Mouse (Mus musculus): Measurements from ENCODE around the gene Smarcad1. TPM values are rescaled to one million over a fixed set of nuclear protein-coding genes. Genes with fewer than 3 reads are reported as not detected.
"Not testable (repeated sequence)": the region's sequence is repeated elsewhere in the genome, so short reads cannot be mapped to it uniquely, and the experiment has no call there.

The Smarcad1 gene
- polyA plus RNA-seq, 1 experiment from 2014 or later, result 54.1 TPM

GRCm38 (mm10) chr6:65024668-65025067, 17.7 kb upstream of the Smarcad1 start:
- Histone ChIP-seq H3K9ac (no peak overlapping the region), H3K4me3 (no peak overlapping the region), H3K9me3 (no peaks in the 10 kb centered on the region), H3K4me1 (no peaks in the 10 kb centered on the region), H3K27ac (no peak overlapping the region), H3K36me3 (no peaks in the 10 kb centered on the region), H3K27me3 (no peaks in the 10 kb centered on the region), H3K4me2 (no peak overlapping the region)
- WGBS, result 42% methylated on average over 2 of the region's 2 CpGs
- ATAC-seq (ENCODE audit: insufficient number of reproducible peaks, low FRiP score, low TSS enrichment, low read depth), result no peak

- no peak for ATAC-seq (ENCODE audit: insufficient number of reproducible peaks, low FRiP score, low TSS enrichment, low read depth)
- Histone ChIP-seq H3K4me3 (no peak overlapping the region), H3K9ac (no peak overlapping the region), H3K4me1 (no peaks in the 10 kb centered on the region), H3K27ac (no peak overlapping the region), H3K27me3 (no peaks in the 10 kb centered on the region), H3K9me3 (no peaks in the 10 kb centered on the region), H3K36me3 (no peaks in the 10 kb centered on the region), H3K4me2 (no peak overlapping the region)
- 93% methylated on average over 4 of the region's 4 CpGs for WGBS
Observed at GRCm38 (mm10) chr6:65025130-65025529, 17.3 kb upstream of the Smarcad1 start.

DNA sequence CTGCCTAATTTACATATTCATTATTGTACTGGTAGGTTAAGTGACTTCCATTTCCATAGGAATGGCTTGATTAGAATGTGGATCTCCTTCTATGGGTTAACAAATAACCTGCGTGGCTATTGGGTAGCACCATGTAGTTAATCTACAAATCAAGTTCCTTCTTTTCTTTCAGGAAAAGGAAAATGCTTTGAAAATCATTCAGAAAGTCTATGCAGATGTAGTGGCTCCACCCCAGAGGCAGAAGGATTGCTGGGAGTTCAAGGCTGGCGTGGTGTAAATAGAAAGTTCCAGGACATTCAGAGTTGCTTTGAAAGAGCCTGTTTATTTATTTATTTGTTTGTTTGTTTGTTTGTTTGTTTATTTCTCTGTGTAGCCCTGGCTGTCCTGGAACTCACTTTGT, 7.7 kb upstream of the Smarcad1 start:
- Histone ChIP-seq H3K4me2 (no peak overlapping the region), H3K9me3 (no peaks in the 10 kb centered on the region), H3K9ac (no peak overlapping the region), H3K27ac (no peak overlapping the region), H3K4me3 (no peak overlapping the region), H3K27me3 (no peaks in the 10 kb centered on the region), H3K4me1 (no peaks in the 10 kb centered on the region), H3K36me3 (no peaks in the 10 kb centered on the region)
- ATAC-seq (ENCODE audit: insufficient number of reproducible peaks, low FRiP score, low TSS enrichment, low read depth), result no peak
- WGBS, result 94% methylated on average over 2 of the region's 2 CpGs

DNA sequence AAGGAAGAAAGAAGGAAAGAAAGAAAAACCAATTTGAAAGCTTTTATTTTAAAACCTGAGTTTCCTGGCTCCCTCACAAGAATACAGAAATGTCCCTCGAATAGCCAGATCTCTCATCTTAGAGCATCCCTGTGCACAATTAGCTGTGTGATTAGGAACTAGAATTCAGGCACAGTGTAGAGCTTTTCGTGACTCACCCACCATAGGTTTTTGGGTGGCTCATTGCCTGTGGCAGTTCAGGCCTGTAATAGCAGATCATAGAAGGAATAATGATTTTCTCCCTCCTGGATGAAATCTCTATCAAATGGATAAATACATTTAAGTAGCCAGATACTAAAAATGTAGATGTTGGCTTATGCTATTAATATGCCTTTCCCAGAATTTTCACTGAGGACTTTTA, 6.9 kb upstream of the Smarcad1 start:
- ATAC-seq (ENCODE audit: insufficient number of reproducible peaks, low FRiP score, low TSS enrichment, low read depth), result no peak
- Histone ChIP-seq H3K9ac (no peak overlapping the region), H3K27me3 (no peaks in the 10 kb centered on the region), H3K9me3 (no peaks in the 10 kb centered on the region), H3K4me2 (no peak overlapping the region), H3K4me3 (no peak overlapping the region), H3K36me3 (no peaks in the 10 kb centered on the region), H3K4me1 (no peaks in the 10 kb centered on the region), H3K27ac (no peak overlapping the region)
- WGBS, result 77% methylated on average over 2 of the region's 2 CpGs

DNA sequence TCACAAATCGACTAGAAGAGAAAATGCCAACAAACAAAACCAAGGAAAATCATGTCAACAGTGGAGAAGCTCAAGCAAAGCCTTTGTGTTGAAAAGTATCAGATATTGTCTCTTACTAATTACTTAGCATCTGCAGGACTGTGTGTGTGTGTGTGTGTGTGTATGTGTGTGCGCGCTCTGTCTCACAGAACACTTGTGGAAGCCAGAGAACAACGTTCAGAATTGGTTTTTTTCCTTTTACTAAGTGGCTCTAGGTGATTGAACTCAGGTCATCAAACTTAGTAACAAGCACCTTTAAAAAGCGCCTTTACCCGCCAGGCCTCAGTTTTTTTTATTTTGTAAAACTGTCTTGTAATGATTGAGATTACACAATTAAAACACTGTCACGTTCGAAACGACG, 451 bp upstream of the Smarcad1 start:
- Histone ChIP-seq H3K9me3 (no peaks in the 10 kb centered on the region), H3K4me2 (peak overlapping the region; percentile 46), H3K36me3 (peaks cover 25% of the 10 kb centered on the region), H3K9ac (0 out of 2 replicates have a peak overlapping the region, but pooled peaks have one; percentile 95), H3K27ac (peak overlapping the region; percentile 97; the same call in 1 of the 2 replicates), H3K4me3 (peak overlapping the region; percentile 85), H3K27me3 (no peaks in the 10 kb centered on the region), H3K4me1 (peaks cover 7% of the 10 kb centered on the region)
- WGBS, result 33% methylated on average over 10 of the region's 10 CpGs
- no peak for ATAC-seq (ENCODE audit: insufficient number of reproducible peaks, low FRiP score, low TSS enrichment, low read depth)

- H3K4me3 ChIP-seq, result peak overlapping the region; percentile 85
- peaks cover 26% of the 10 kb centered on the region for H3K36me3 ChIP-seq
- peaks cover 7% of the 10 kb centered on the region for H3K4me1 ChIP-seq
- ATAC-seq (ENCODE audit: insufficient number of reproducible peaks, low FRiP score, low TSS enrichment, low read depth), result no peak
- peak overlapping the region; percentile 97 for H3K27ac ChIP-seq
- WGBS, result 12% methylated on average over 7 of the region's 7 CpGs
- H3K9me3 ChIP-seq, result no peaks in the 10 kb centered on the region
- no peaks in the 10 kb centered on the region for H3K27me3 ChIP-seq
- H3K9ac ChIP-seq, result peak overlapping the region; percentile 95
- H3K4me2 ChIP-seq, result peak overlapping the region; percentile 66
Observed at GRCm38 (mm10) chr6:65043241-65043640, 858 bp downstream of the Smarcad1 start.

DNA sequence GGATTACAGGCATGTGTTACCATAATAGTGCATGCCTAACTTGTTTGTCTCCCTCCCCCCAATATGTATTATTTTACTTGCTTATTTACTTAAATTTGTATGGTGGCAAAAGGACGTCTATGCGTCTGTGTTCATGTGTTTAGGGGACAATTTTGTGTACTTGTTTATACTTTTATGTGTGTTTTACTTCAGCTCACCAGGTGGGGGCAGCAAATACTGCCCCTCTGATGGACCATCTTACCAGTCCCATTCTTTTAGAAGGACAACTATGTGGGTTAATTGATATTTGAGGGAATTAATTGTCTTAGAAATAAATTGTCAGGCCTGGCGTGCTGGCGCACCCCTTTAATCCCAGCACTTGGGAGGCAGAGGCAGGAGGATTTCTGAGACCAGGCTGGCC, 6.7 kb downstream of the Smarcad1 start:
- Histone ChIP-seq H3K9ac (no peak overlapping the region), H3K4me2 (no peak overlapping the region), H3K4me1 (no peaks in the 10 kb centered on the region), H3K36me3 (peaks cover 69% of the 10 kb centered on the region), H3K9me3 (no peaks in the 10 kb centered on the region), H3K27me3 (no peaks in the 10 kb centered on the region), H3K4me3 (no peak overlapping the region), H3K27ac (no peak overlapping the region)
- no peak for ATAC-seq (ENCODE audit: insufficient number of reproducible peaks, low FRiP score, low TSS enrichment, low read depth)
- 92% methylated on average over 4 of the region's 4 CpGs for WGBS

DNA sequence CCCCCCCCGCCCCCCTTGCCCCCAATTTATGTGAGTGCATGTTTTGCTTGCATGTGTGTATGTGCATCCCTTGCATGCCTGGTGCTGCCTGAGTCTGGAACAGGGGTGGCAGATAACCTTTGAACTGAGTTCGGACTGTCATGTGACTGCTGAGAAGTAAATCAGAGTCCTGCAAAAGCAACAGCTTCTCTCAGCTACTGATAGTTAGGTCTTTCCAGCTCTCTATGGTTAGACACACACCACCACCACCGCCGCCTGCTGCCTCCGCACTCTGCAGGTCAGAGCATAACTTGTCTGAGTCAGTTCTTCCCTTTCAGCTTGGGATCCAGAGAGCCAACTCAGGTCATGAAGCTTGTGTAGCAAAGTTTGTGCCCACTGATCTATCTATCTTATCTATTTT, 14.2 kb downstream of the Smarcad1 start:
- Histone ChIP-seq H3K27me3 (no peaks in the 10 kb centered on the region), H3K9ac (no peak overlapping the region), H3K4me3 (no peak overlapping the region), H3K36me3 (peaks cover 53% of the 10 kb centered on the region), H3K4me2 (no peak overlapping the region), H3K27ac (no peak overlapping the region), H3K9me3 (no peaks in the 10 kb centered on the region), H3K4me1 (no peaks in the 10 kb centered on the region)
- ATAC-seq (ENCODE audit: insufficient number of reproducible peaks, low FRiP score, low TSS enrichment, low read depth), result no peak
- 97% methylated on average over 5 of the region's 5 CpGs for WGBS

GRCm38 (mm10) chr6:65057137-65057536, 14.8 kb downstream of the Smarcad1 start:
- not testable (repeated sequence) for H3K4me2 ChIP-seq; ATAC-seq (ENCODE audit: insufficient number of reproducible peaks, low FRiP score, low TSS enrichment, low read depth); H3K27ac ChIP-seq; H3K9ac ChIP-seq; H3K27me3 ChIP-seq; H3K4me3 ChIP-seq; H3K9me3 ChIP-seq; H3K4me1 ChIP-seq
- 76% methylated on average over 4 of the region's 4 CpGs for WGBS
- H3K36me3 ChIP-seq, result peaks cover 52% of the 10 kb centered on the region

DNA sequence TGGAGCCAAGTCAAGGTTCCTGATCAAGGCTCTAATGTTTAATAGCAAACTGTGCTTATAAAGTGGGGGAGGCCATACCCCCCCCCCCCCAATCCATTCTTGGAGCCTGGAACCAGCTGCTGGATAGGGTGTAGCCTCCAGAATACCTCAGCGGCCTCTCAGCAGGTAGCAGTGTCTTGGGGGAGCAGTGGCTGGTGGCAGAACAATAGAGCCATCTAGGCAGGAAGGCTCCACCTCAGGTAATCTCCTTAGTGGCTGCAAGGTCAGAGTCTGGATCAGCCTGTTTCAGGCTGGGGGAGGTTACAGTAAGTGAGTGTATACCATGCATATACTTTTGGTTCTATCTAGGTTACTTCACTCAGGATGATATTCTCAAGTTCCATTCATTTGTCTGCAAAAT, 18.7 kb downstream of the Smarcad1 start:
- no peak overlapping the region for H3K27ac ChIP-seq
- H3K27me3 ChIP-seq, result no peaks in the 10 kb centered on the region
- no peaks in the 10 kb centered on the region for H3K4me1 ChIP-seq
- H3K4me3 ChIP-seq, result no peak overlapping the region
- no peak overlapping the region for H3K4me2 ChIP-seq
- no peak overlapping the region for H3K9ac ChIP-seq
- H3K9me3 ChIP-seq, result no peaks in the 10 kb centered on the region
- ATAC-seq (ENCODE audit: insufficient number of reproducible peaks, low FRiP score, low TSS enrichment, low read depth), result no peak
- 83% methylated on average over 1 of the region's 1 CpGs for WGBS
- H3K36me3 ChIP-seq, result peaks cover 43% of the 10 kb centered on the region

DNA sequence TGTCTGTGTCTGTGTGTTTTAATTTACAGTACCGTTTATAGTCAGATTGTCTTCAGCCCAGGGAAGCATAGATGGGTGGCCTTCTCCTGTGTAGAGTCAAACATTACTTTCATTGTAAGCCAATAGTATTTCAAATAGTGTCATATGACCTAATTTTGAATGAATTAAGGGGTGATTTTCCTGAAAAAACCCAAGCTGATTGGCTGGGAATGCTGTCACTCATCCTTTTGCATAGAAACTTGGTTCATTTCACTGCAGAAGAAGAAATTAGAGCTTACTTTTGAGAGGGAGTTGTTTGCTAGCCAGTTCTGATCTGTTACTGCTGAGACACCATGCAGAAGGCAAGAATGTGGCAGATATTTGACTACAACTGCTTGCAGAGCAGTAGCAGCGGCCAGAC, 32.8 kb downstream of the Smarcad1 start:
- Histone ChIP-seq H3K4me3 (no peak overlapping the region), H3K36me3 (peaks cover 48% of the 10 kb centered on the region), H3K9ac (no peak overlapping the region), H3K4me2 (no peak overlapping the region), H3K27me3 (no peaks in the 10 kb centered on the region), H3K9me3 (no peaks in the 10 kb centered on the region), H3K4me1 (no peaks in the 10 kb centered on the region), H3K27ac (peak overlapping the region; percentile 43; the same call in 1 of the 2 replicates)
- WGBS, result 70% methylated on average over 2 of the region's 2 CpGs
- no peak for ATAC-seq (ENCODE audit: insufficient number of reproducible peaks, low FRiP score, low TSS enrichment, low read depth)

- H3K36me3 ChIP-seq, result peaks cover 26% of the 10 kb centered on the region
- H3K4me1 ChIP-seq, result no peaks in the 10 kb centered on the region
- H3K27ac ChIP-seq, result no peak overlapping the region
- H3K27me3 ChIP-seq, result no peaks in the 10 kb centered on the region
- H3K4me3 ChIP-seq, result no peak overlapping the region
- no peak overlapping the region for H3K9ac ChIP-seq
- 76% methylated on average over 1 of the region's 1 CpGs for WGBS
- H3K4me2 ChIP-seq, result no peak overlapping the region
- ATAC-seq (ENCODE audit: insufficient number of reproducible peaks, low FRiP score, low TSS enrichment, low read depth), result no peak
- H3K9me3 ChIP-seq, result no peaks in the 10 kb centered on the region
Observed at GRCm38 (mm10) chr6:65079139-65079538, 36.8 kb downstream of the Smarcad1 start.

GRCm38 (mm10) chr6:65114902-65115301, 72.5 kb downstream of the Smarcad1 start:
- H3K9me3 ChIP-seq, result no peaks in the 10 kb centered on the region
- no peak overlapping the region for H3K9ac ChIP-seq
- H3K27me3 ChIP-seq, result no peaks in the 10 kb centered on the region
- no peak overlapping the region for H3K27ac ChIP-seq
- H3K4me1 ChIP-seq, result no peaks in the 10 kb centered on the region
- H3K36me3 ChIP-seq, result peaks cover 34% of the 10 kb centered on the region
- no peak overlapping the region for H3K4me2 ChIP-seq
- ATAC-seq (ENCODE audit: insufficient number of reproducible peaks, low FRiP score, low TSS enrichment, low read depth), result no peak
- no peak overlapping the region for H3K4me3 ChIP-seq
- WGBS, result 91% methylated on average over 2 of the region's 2 CpGs
